Mouse (Mus musculus) heart, embryonic 12.5 days (tissue): ENCODE results near the gene Madcam1. TPM values are rescaled to one million over a fixed set of nuclear protein-coding genes. Genes with fewer than 3 reads are reported as not detected.

Experiments
- ATAC-seq: fragments of 200-750 bp; cut with Nextera tagmentation; 2 replicates; pipeline ENCODE4 v1.8.0; 2017; ENCODE audit warnings: moderate TSS enrichment, moderate library complexity; ENCODE audit not compliant: insufficient number of reproducible peaks, low FRiP score
- H3K27ac ChIP-seq: fragments of 300-500 bp; sonication (generic); 2 replicates; pipeline ENCODE4 v1.5.1; 2016; ENCODE audit warnings: mild to moderate bottlenecking, moderate library complexity; ENCODE audit not compliant: poor library complexity, severe bottlenecking
- H3K27me3 ChIP-seq: fragments of 300-500 bp; sonication (generic); replicated peaks from 2 replicates; pipeline ENCODE4 v1.6.1; 2016; ENCODE audit warnings: mild to moderate bottlenecking, moderate library complexity
- H3K36me3 ChIP-seq: fragments of 300-500 bp; sonication (generic); 2 replicates; pipeline ENCODE4 v1.6.1; 2016; ENCODE audit warnings: mild to moderate bottlenecking, moderate library complexity
- H3K4me1 ChIP-seq: fragments of 300-500 bp; sonication (generic); replicated peaks from 2 replicates; pipeline ENCODE4 v1.6.1; 2016; ENCODE audit warnings: mild to moderate bottlenecking
- H3K4me2 ChIP-seq: fragments of 300-500 bp; sonication (generic); 2 replicates; pipeline ENCODE4 v1.6.1; 2016; ENCODE audit warnings: mild to moderate bottlenecking, moderate library complexity
- H3K4me3 ChIP-seq: fragments of 300-500 bp; sonication (generic); 2 replicates; pipeline ENCODE4 v1.5.1; 2016; ENCODE audit warnings: mild to moderate bottlenecking
- H3K9ac ChIP-seq: fragments of 300-500 bp; sonication (generic); 2 replicates; pipeline ENCODE4 v1.6.1; 2016; ENCODE audit warnings: mild to moderate bottlenecking, moderate library complexity
- H3K9me3 ChIP-seq: fragments of 300-500 bp; sonication (generic); replicated peaks from 2 replicates; pipeline ENCODE4 v1.6.1; 2016; ENCODE audit warnings: mild to moderate bottlenecking, moderate library complexity
- WGBS: fragments of 180-500 bp; shearing (Covaris S2); methylation state at CpG from one replicate; pipeline ENCODE4 v1.1.7; 2016; 5-methylcytosine and 5-hydroxymethylcytosine counted together
- polyA plus RNA-seq: library from polyadenylated mRNA; unstranded; fragments of >200 nt; fragmentation: Nextera tagmentation; extraction: Ambion mirVana; gene quantifications from 2 replicates; pipeline ENCODE4 v1.2.1, GENCODE M21; 2016

Gene Madcam1
- polyA plus RNA-seq, 1 experiment from 2014 or later: 0.23 TPM

DNA sequence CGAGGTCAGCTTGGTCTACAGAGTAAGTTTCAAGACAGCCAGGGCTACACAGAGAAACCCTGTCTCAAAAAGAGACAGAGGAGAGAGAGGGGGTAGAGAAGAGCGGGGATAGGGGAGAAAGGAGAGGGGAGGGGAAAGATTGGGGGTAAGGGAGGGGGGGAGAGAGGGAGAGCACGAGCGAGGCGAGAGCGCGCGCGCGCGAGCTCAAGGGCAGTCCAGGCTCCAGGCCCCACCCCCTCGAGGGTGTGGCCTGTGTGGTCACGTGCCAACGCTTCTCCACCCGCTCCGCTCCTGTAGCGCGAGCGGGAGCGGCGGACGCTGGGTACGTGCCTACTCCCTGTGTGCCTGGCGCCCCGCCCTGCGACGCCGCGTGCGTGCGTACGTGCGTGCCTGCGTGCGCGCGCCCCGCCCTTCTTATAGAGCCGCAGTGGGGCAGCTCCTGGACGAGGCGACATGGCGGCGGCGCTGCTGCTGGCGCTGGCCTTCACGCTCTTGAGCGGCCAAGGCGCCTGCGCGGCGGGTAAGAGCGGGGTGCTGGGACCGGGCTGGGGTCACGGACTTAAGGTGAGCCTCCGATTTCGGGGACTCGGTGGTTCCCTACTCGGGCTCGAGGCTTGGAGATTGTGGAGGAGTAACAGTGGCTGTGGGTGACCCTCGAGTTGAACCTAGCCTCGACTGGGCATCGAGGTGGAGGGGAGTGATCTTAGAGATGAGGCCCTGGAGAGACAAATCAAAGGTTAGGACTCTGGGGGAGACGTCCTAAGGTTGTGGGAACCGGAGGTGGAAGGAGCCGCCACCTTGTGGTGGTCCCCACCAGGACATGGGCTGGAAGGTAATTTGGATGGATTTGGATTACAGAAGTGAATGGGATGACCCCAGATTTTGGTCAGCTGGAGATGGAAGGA, 40.0 kb downstream of the Madcam1 start, which contains the start of gene Bsg:
TSS of gene Bsg (plus strand) at position 427 of the 905 bp plus-strand sequence.
- under 1% methylated on average over 65 of the region's 65 CpGs for WGBS
- ATAC-seq: peak; percentile 93
- peaks cover 61% of the 10 kb centered on the region for H3K4me1 ChIP-seq

DNA sequence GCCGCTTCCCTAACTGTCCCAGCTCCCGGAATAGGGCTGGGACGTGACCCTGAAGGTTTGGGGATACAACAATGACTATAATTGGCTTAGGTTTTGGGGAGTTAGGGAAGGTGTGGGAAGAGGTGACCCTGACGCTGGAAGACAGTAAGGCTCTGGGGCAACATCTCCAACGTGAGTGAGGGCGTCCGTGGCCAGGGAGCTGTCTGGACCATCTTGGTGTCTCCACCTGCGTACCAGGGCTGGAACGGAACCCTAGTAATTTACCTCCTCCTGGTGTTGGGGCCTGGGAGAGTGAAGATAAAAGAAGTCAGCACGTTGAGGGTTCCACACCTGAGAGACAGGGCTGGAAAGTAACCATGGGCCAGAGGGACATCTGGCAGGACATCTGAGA, 40.6 kb downstream of the Madcam1 start:
- no peaks in the 10 kb centered on the region for H3K9me3 ChIP-seq
- peak overlapping the region; percentile 98 for H3K4me2 ChIP-seq
- 4% methylated on average over 10 of the region's 10 CpGs for WGBS
- H3K27ac ChIP-seq: peak overlapping the region; percentile 86
- no peak for ATAC-seq
- peaks cover 67% of the 10 kb centered on the region for H3K4me1 ChIP-seq
- peak overlapping the region; percentile 75 for H3K4me3 ChIP-seq
- H3K9ac ChIP-seq: peak overlapping the region; percentile 96
- no peaks in the 10 kb centered on the region for H3K27me3 ChIP-seq
- H3K36me3 ChIP-seq: peaks cover 31% of the 10 kb centered on the region

More for the DNA sequence above, 40.0 kb downstream of the Madcam1 start, which contains the start of gene Bsg:
- Histone ChIP-seq H3K4me2 (peak within 1 kb of the TSS; percentile 98), H3K27me3 (no peaks in the 10 kb centered on the region), H3K9ac (peak within 1 kb of the TSS; percentile 96), H3K4me3 (peak within 1 kb of the TSS; percentile 75), H3K9me3 (no peaks in the 10 kb centered on the region), H3K27ac (peak within 1 kb of the TSS; percentile 86), H3K36me3 (peaks cover 24% of the 10 kb centered on the region)

DNA sequence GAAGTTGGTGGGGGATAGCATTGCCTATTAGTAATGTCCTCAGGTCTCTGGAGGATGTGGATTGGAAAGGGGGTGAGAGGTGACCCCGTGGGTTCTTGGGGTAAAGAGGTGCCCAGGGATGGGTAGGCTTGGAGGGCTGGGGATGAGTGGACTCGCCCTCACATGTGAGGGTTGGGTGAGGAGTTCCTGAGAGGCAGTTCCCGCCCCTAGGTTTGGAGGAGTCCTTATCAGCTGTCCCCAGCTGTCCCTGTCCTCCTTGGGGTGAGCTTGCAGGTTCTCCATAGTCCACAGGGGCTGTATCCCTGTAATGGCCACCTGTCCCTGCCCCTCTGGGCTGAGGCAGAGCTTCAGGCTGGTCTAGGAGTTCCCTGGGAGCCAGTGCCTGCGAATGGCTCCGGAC, 41.6 kb downstream of the Madcam1 start:
- H3K4me1 ChIP-seq: peaks cover 69% of the 10 kb centered on the region
- peak overlapping the region; percentile 75 for H3K4me3 ChIP-seq
- 41% methylated on average over 5 of the region's 5 CpGs for WGBS
- peak overlapping the region; percentile 96 for H3K9ac ChIP-seq
- H3K27me3 ChIP-seq: no peaks in the 10 kb centered on the region
- H3K9me3 ChIP-seq: no peaks in the 10 kb centered on the region
- H3K27ac ChIP-seq: peak overlapping the region; percentile 86
- ATAC-seq: peak; percentile 73
- peak overlapping the region; percentile 98 for H3K4me2 ChIP-seq
- peaks cover 41% of the 10 kb centered on the region for H3K36me3 ChIP-seq

DNA sequence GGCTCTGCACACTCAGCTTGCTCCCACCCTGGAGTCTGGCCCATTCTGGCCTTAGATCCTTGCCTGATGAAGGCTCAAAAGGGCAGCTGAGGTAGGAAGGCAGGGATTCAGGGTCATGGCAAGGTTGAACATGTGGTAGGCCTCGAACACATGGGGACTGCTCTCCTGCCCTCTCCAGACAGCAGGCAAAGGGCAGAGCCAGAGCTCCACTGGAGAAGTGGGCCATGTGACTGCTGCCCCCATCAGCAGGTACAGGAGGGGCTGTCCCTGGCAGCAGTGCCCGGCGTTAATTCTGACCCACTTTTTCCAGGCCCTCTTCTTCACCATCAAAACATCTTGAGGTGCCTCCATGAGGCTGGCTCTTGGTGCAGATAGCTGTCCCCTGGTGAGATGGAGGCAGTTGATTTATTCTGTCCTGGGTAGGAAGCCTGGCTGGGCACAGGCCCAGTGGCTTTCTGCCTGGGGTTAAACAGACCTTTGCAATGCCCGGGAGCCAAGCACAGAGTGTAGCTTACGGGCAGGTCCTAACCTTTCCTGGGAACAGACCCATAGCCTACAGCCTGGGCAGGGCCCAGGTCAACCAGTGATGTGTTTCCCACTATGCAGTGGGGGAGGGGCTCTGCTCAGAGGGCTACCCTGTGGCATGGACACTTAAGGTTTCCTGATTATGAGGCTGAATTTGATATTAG, 42.2 kb downstream of the Madcam1 start:
- H3K9me3 ChIP-seq: no peaks in the 10 kb centered on the region
- H3K27ac ChIP-seq: peak overlapping the region; percentile 86
- peak overlapping the region; percentile 96 for H3K9ac ChIP-seq
- H3K36me3 ChIP-seq: peaks cover 47% of the 10 kb centered on the region
- ATAC-seq: no peak
- WGBS: 62% methylated on average over 5 of the region's 5 CpGs
- H3K4me3 ChIP-seq: peak overlapping the region; percentile 75
- H3K4me1 ChIP-seq: peaks cover 65% of the 10 kb centered on the region
- peak overlapping the region; percentile 98 for H3K4me2 ChIP-seq
- H3K27me3 ChIP-seq: no peaks in the 10 kb centered on the region

DNA sequence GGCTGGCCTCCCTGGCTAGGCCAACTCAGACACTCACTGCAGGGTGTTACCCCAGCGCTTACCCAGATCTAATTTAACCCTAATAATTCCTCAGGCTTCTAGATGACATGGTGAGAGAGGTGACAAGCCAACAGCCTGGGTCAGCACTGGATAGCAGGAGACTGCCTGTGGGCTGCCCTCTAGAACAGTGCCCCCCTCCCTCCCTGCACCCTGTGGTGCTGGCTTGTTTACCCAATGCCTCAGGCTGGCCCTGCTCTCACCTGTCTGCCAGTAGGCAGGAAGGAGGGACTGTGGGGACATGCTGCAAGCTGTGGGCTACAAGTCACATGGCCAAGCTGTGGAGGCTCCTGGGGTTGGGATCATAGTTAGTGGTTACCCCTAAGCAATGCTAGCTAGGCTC, 42.8 kb downstream of the Madcam1 start:
- ATAC-seq: no peak
- peaks cover 61% of the 10 kb centered on the region for H3K4me1 ChIP-seq
- H3K9ac ChIP-seq: peak overlapping the region; percentile 96
- peak overlapping the region; percentile 75; the same call in 1 of the 2 replicates for H3K4me3 ChIP-seq
- H3K9me3 ChIP-seq: no peaks in the 10 kb centered on the region
- no peak overlapping the region for H3K27ac ChIP-seq
- H3K4me2 ChIP-seq: peak overlapping the region; percentile 98
- H3K27me3 ChIP-seq: no peaks in the 10 kb centered on the region
- peaks cover 53% of the 10 kb centered on the region for H3K36me3 ChIP-seq
- 74% methylated on average over 1 of the region's 1 CpGs for WGBS

DNA sequence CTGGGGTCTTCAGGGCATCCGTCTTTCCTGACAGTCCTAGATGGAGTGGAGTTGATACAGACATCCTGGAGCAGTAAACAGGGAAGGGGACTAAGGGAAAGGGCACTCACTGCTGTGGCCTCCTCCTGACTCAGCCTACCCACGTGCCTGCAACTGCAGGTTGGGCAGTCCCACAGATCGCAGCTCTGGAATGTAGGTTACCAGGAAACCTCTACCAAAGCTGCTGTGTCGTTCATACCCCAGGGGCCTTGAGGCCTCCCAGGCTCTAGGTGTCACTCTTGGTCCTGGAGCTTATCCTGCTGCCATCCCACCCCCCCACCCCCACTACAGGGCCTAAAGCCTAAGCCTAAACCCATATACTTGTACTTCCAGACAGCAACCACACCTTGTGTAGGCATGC, 43.4 kb downstream of the Madcam1 start:
- Histone ChIP-seq H3K4me3 (no peak overlapping the region), H3K27ac (no peak overlapping the region), H3K4me2 (peak overlapping the region; percentile 98), H3K9ac (no peak overlapping the region), H3K4me1 (peaks cover 67% of the 10 kb centered on the region), H3K36me3 (peaks cover 53% of the 10 kb centered on the region), H3K9me3 (no peaks in the 10 kb centered on the region), H3K27me3 (no peaks in the 10 kb centered on the region)
- no peak for ATAC-seq
- WGBS: 44% methylated on average over 4 of the region's 4 CpGs

DNA sequence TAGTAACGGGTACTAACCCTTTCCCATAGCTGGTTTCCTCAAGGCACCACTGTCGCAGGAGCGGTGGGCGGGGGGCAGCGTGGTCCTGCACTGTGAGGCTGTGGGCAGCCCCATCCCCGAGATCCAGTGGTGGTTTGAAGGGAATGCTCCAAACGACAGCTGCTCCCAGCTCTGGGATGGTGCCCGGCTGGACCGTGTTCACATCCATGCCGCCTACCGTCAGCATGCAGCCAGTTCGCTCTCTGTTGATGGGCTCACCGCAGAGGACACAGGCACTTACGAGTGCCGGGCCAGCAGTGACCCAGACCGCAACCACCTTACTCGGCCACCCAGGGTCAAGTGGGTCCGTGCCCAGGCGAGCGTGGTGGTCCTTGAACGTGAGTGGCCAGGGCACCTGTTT, 44.3 kb downstream of the Madcam1 start:
- no peaks in the 10 kb centered on the region for H3K9me3 ChIP-seq
- no peak for ATAC-seq
- peak overlapping the region; percentile 7; the same call in 1 of the 2 replicates for H3K4me3 ChIP-seq
- peak overlapping the region; percentile 73 for H3K27ac ChIP-seq
- H3K4me1 ChIP-seq: peaks cover 69% of the 10 kb centered on the region
- peaks cover 53% of the 10 kb centered on the region for H3K36me3 ChIP-seq
- 70% methylated on average over 21 of the region's 21 CpGs for WGBS
- peak overlapping the region; percentile 45 for H3K4me2 ChIP-seq
- peak overlapping the region; percentile 39 for H3K9ac ChIP-seq
- H3K27me3 ChIP-seq: no peaks in the 10 kb centered on the region

DNA sequence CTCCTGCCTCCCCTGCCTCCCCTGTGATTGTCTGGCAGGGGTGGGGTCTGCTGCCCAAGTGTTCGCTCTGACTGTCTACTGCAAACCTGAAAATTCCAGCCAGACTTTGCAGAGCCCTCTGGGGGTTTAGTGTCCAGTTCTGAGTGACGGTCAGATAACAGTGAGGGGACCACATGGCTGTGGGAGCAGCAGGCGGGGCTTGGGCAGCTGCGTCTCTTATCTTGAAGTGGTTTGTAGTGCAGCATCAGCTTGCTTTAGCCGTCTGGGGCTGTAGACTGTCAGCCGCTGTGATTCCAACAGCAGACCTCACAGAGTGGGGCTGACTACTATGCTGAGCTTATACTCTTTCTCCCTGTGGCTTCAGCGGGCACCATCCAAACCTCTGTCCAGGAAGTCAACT, 44.9 kb downstream of the Madcam1 start:
- H3K4me2 ChIP-seq: peak overlapping the region; percentile 45
- WGBS: 16% methylated on average over 7 of the region's 7 CpGs
- H3K4me1 ChIP-seq: peaks cover 69% of the 10 kb centered on the region
- H3K27ac ChIP-seq: peak overlapping the region; percentile 73
- ATAC-seq: peak; percentile 22; the same call in 1 of the 2 replicates
- H3K4me3 ChIP-seq: peak overlapping the region; percentile 7; the same call in 1 of the 2 replicates
- H3K9me3 ChIP-seq: no peaks in the 10 kb centered on the region
- H3K27me3 ChIP-seq: peaks cover 5% of the 10 kb centered on the region; the same call in 1 of the 2 replicates
- peaks cover 53% of the 10 kb centered on the region for H3K36me3 ChIP-seq
- H3K9ac ChIP-seq: 0 out of 2 replicates have a peak overlapping the region, but pooled peaks have one; percentile 2

DNA sequence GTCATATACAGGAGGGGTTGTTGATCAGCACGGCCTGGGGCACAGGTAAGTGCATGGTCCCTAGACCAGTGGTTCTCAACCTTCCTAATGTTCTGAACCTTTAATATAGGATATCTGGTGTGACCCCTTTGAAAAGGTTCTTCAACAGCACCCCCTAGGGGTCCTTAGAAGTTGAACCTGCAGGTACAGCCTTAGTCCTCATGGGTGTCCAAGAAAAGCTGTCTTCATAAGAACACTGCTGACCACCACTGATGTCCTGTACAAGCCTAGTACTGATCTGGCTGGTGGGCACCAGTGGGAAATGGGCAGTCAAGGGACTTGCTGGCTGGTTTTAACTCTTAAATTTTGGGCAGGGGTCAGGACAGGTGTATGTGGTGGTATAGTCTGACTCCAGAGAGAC, 47.7 kb downstream of the Madcam1 start:
- no peak for ATAC-seq
- WGBS: 82% methylated on average over 1 of the region's 1 CpGs
- Histone ChIP-seq H3K9ac (no peak overlapping the region), H3K9me3 (no peaks in the 10 kb centered on the region), H3K4me1 (peaks cover 57% of the 10 kb centered on the region), H3K27me3 (peaks cover 31% of the 10 kb centered on the region), H3K27ac (no peak overlapping the region), H3K4me2 (no peak overlapping the region), H3K4me3 (no peak overlapping the region), H3K36me3 (peaks cover 45% of the 10 kb centered on the region)

DNA sequence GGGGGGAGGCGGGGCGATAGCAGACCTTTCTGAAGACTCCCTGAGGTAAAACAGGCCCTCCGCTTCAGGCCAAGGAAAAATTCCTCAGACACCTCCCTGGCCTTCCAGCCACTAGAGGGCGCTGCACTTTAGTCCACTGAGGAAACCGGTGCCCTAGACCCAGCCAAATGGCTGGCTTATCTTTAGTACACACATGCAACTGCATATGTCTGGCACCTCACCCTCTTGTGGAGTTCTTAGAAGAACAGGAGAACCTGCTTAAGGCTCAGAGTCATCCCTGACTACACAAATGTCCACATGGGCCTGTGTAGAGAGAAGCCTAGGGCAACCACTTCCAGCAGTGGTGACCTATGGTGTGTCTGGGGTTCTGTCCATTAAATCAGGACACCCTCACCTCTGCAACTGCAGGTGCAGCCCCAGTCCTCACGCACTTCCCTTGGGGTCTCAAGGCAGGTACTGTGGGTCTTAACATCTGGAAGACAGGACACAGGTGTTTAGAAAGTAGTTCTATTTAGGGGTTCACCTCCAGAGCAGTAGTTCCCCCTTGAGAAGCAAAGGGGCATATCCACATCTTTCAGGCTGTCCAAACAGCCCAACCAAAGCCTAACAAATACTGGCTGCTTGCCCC, 48.3 kb downstream of the Madcam1 start:
- Histone ChIP-seq H3K4me2 (no peak overlapping the region), H3K9ac (no peak overlapping the region), H3K4me1 (peaks cover 57% of the 10 kb centered on the region), H3K27ac (no peak overlapping the region), H3K36me3 (peaks cover 40% of the 10 kb centered on the region), H3K27me3 (peaks cover 37% of the 10 kb centered on the region), H3K9me3 (no peaks in the 10 kb centered on the region), H3K4me3 (no peak overlapping the region)
- peak; percentile 76 for ATAC-seq
- WGBS: 14% methylated on average over 4 of the region's 6 CpGs
